Mouse (Mus musculus) embryonic facial prominence, embryonic 13.5 days (tissue): Measurements from ENCODE around the gene Clmn. TPM values are rescaled to one million over a fixed set of nuclear protein-coding genes. Genes with fewer than 3 reads are reported as not detected.

Experiments used
- ATAC-seq: fragments of 200-750 bp; cut with Nextera tagmentation; 2 replicates; pipeline ENCODE4 v1.8.0; 2017; ENCODE audit warnings: low read depth; ENCODE audit not compliant: insufficient number of reproducible peaks, insufficient read depth, low FRiP score, low TSS enrichment
- H3K27ac ChIP-seq: fragments of 300-500 bp; sonication (generic); 2 replicates; pipeline ENCODE4 v1.5.1; 2015; ENCODE audit warnings: moderate library complexity, mild to moderate bottlenecking, inconsistent platforms
- H3K27me3 ChIP-seq: fragments of 300-500 bp; sonication (generic); 2 replicates; pipeline ENCODE4 v1.6.1; 2015; ENCODE audit warnings: mild to moderate bottlenecking, inconsistent platforms
- H3K36me3 ChIP-seq: fragments of 300-500 bp; sonication (generic); 2 replicates; pipeline ENCODE4 v1.6.1; 2015; ENCODE audit warnings: mild to moderate bottlenecking, inconsistent platforms
- H3K4me1 ChIP-seq: fragments of 300-500 bp; sonication (generic); 2 replicates; pipeline ENCODE4 v1.6.1; 2015; ENCODE audit warnings: inconsistent platforms
- H3K4me2 ChIP-seq: fragments of 300-500 bp; sonication (generic); 2 replicates; pipeline ENCODE4 v1.6.1; 2015; ENCODE audit warnings: moderate library complexity, mild to moderate bottlenecking, inconsistent platforms
- H3K4me3 ChIP-seq: fragments of 300-500 bp; sonication (generic); 2 replicates; pipeline ENCODE4 v1.5.1; 2015; ENCODE audit warnings: mild to moderate bottlenecking, inconsistent platforms
- H3K9ac ChIP-seq: fragments of 300-500 bp; sonication (generic); 2 replicates; pipeline ENCODE4 v1.6.1; 2015; ENCODE audit warnings: mild to moderate bottlenecking, inconsistent platforms
- H3K9me3 ChIP-seq: fragments of 300-500 bp; sonication (generic); 2 replicates; pipeline ENCODE4 v1.6.1; 2016; ENCODE audit warnings: inconsistent platforms
- WGBS: fragments of 180-500 bp; shearing (Covaris S2); methylation state at CpG from one replicate; pipeline ENCODE4 v1.1.7; 2015; ENCODE audit warnings: mixed read lengths; 5-methylcytosine and 5-hydroxymethylcytosine counted together
- polyA plus RNA-seq: library from polyadenylated mRNA; unstranded; fragments of >200 nt; fragmentation: Nextera tagmentation; extraction: Ambion mirVana; gene quantifications from 2 replicates; pipeline ENCODE4 v1.2.1, GENCODE M21; 2015

Gene Clmn
- polyA plus RNA-seq, 1 experiment from 2014 or later: 4.3 TPM

GRCm38 (mm10) chr12:104722056-104722455 lies 142.8 kb downstream of the Clmn start:
- H3K4me2 ChIP-seq: no peak overlapping the region
- H3K4me1 ChIP-seq: peaks cover 7% of the 10 kb centered on the region; the same call in 1 of the 2 replicates
- no peaks in the 10 kb centered on the region for H3K9me3 ChIP-seq
- H3K9ac ChIP-seq: no peak overlapping the region
- no peaks in the 10 kb centered on the region for H3K27me3 ChIP-seq
- H3K36me3 ChIP-seq: peaks cover 63% of the 10 kb centered on the region
- no peak overlapping the region for H3K4me3 ChIP-seq
- WGBS: 92% methylated on average over 10 of the region's 10 CpGs
- ATAC-seq: no peak
- no peak overlapping the region for H3K27ac ChIP-seq

DNA sequence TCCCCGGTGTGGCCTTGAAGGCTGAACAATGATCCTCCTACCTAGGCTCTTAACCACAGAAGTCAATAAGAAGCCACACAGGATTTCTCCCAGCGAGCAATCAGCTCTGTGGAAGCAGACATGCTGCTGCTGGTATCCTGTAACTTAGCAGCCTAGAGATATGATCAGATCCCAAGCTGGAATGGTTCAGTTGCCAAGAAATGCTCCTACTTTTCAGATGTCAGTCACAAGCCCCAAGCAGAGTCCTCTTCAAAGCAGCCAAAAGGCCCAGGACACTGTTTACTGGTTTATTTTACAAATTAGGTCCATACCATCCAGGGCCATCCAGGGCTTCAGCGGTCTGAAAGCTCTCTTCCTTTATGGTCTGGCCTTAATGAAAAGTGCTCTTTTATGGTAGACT lies 143.9 kb downstream of the Clmn start:
- ATAC-seq: no peak
- Histone ChIP-seq H3K4me1 (peaks cover 15% of the 10 kb centered on the region; the same call in 1 of the 2 replicates), H3K9ac (no peak overlapping the region), H3K27ac (no peak overlapping the region), H3K27me3 (no peaks in the 10 kb centered on the region), H3K4me2 (no peak overlapping the region), H3K4me3 (no peak overlapping the region), H3K9me3 (no peaks in the 10 kb centered on the region), H3K36me3 (peaks cover 59% of the 10 kb centered on the region)
- 55% methylated on average over 3 of the region's 3 CpGs for WGBS

DNA sequence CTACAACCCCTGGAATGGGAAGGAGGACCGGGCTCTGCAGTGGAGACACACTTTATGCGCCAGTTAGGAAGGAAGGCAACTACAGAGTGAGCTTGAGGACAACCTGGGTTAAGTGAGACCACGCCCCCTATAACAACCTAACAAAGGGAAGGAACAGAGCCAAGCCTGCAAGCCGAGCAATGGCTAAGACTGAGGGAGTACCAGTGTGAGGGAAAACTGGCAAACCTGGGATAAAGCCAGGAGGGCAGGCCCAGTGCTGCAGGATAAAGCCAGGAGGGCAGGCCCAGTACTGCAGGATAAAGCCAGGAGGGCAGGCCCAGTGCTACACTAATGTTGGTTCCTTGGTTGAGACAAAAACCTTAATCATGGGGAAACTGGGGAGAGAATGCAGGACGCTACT lies 145.9 kb downstream of the Clmn start:
- H3K4me3 ChIP-seq: no peak overlapping the region
- H3K9me3 ChIP-seq: no peaks in the 10 kb centered on the region
- no peaks in the 10 kb centered on the region for H3K27me3 ChIP-seq
- peaks cover 64% of the 10 kb centered on the region for H3K36me3 ChIP-seq
- H3K4me1 ChIP-seq: peaks cover 19% of the 10 kb centered on the region; the same call in 1 of the 2 replicates
- H3K9ac ChIP-seq: no peak overlapping the region
- 80% methylated on average over 5 of the region's 5 CpGs for WGBS
- no peak for ATAC-seq
- H3K4me2 ChIP-seq: no peak overlapping the region
- no peak overlapping the region for H3K27ac ChIP-seq

GRCm38 (mm10) chr12:104716409-104716808 lies 148.5 kb downstream of the Clmn start:
- no peak overlapping the region for H3K4me2 ChIP-seq
- H3K4me1 ChIP-seq: peaks cover 19% of the 10 kb centered on the region; the same call in 1 of the 2 replicates
- peaks cover 62% of the 10 kb centered on the region for H3K36me3 ChIP-seq
- H3K9ac ChIP-seq: no peak overlapping the region
- no peak overlapping the region for H3K4me3 ChIP-seq
- no peak for ATAC-seq
- no peaks in the 10 kb centered on the region for H3K27me3 ChIP-seq
- no peaks in the 10 kb centered on the region for H3K9me3 ChIP-seq
- 39% methylated on average over 5 of the region's 5 CpGs for WGBS
- no peak overlapping the region; the same call in 1 of the 2 replicates for H3K27ac ChIP-seq

GRCm38 (mm10) chr12:104715453-104715852 lies 149.4 kb downstream of the Clmn start:
- Histone ChIP-seq H3K36me3 (peaks cover 66% of the 10 kb centered on the region), H3K4me1 (peaks cover 19% of the 10 kb centered on the region; the same call in 1 of the 2 replicates), H3K9me3 (no peaks in the 10 kb centered on the region), H3K27me3 (no peaks in the 10 kb centered on the region), H3K9ac (no peak overlapping the region), H3K4me2 (no peak overlapping the region), H3K4me3 (no peak overlapping the region), H3K27ac (no peak overlapping the region)
- ATAC-seq: no peak
- WGBS: 86% methylated on average over 5 of the region's 5 CpGs

Other genes starting within 250 kb of the Clmn start
- 45.1 and 47.2 TPM in 2 replicates for gene Dicer1, start 113.1 kb downstream of the Clmn start, polyA plus RNA-seq
- gene Syne3, start 144.7 kb upstream of the Clmn start, polyA plus RNA-seq: 1.3 and 1.6 TPM in 2 replicates
- gene Glrx5, start 167.6 kb upstream of the Clmn start, polyA plus RNA-seq: 149 and 158 TPM in 2 replicates